Mouse (Mus musculus): ENCODE data around the gene Traf3ip1. TPM values are rescaled to one million over a fixed set of nuclear protein-coding genes. Genes with fewer than 3 reads are reported as not detected.

The Traf3ip1 gene
- polyA plus RNA-seq (2012; rRNA removed): 3.9 and 4.0 TPM in 2 replicates

GRCm38 (mm10) chr1:91494457-91495140, at the start of gene Traf3ip1:
Gene Traf3ip1, plus strand, starts transcription at chr1:91494647.

GRCm38 (mm10) chr1:91459059-91459809, 35.2 kb upstream of the Traf3ip1 start, which contains the start of gene Per2:
Gene Per2, minus strand, starts transcription at chr1:91459324.

DNA sequence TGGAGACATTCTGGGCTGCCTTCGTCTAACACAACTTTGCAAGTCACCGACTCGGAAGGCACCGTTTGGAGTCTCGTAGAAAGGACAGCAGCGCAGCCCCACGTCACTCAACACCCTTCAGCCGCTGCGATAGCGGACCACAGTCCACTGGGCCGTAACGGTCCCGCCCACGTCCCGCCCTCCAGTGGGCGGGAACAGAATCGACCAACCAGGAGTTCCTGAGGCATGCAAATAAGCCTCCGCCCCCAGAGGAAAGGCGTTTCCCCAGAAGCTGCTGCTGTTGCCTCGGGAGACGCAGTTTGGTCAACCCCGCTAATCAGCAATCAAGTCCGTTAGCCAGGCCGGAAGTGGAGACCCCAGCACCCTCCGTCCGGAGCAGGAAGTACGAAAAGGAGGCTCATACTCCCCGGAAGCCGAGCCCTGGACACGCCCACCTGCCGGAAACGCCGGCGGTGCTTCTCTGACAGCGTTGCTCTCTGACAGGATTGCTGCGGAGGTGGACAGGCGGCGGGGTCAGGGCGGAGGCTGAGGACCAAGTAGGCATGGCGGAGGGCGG, 45.9 kb downstream of the Traf3ip1 start, which contains the start of gene Asb1:
Gene Asb1, plus strand, starts transcription at position 274 of the 556 bp plus-strand sequence.

Other genes starting within 250 kb of the Traf3ip1 start
- gene Ube2f, start 244.3 kb upstream of the Traf3ip1 start, polyA plus RNA-seq (2012; rRNA removed): 37.2 and 42.0 TPM in 2 replicates
- 18.1 and 20.6 TPM in 2 replicates for gene Scly, start 196.3 kb upstream of the Traf3ip1 start, polyA plus RNA-seq (2012; rRNA removed)
- gene Espnl, start 172.6 kb upstream of the Traf3ip1 start, polyA plus RNA-seq (2012; rRNA removed): 0.01 and 0.03 TPM in 2 replicates
- gene Klhl30, start 143.6 kb upstream of the Traf3ip1 start, polyA plus RNA-seq (2012; rRNA removed): 0.10 TPM in 1 of 2 replicates, not detected in the other
- 2.4 and 3.1 TPM in 2 replicates for gene Erfe, start 128.2 kb upstream of the Traf3ip1 start, polyA plus RNA-seq (2012; rRNA removed)
- gene Ilkap, start 95.8 kb upstream of the Traf3ip1 start, polyA plus RNA-seq (2012; rRNA removed): 51.0 and 52.4 TPM in 2 replicates
- 9.7 and 11.4 TPM in 2 replicates for gene Hes6, start 80.6 kb upstream of the Traf3ip1 start, polyA plus RNA-seq (2012; rRNA removed)
- 2.8 and 3.5 TPM in 2 replicates for gene Per2, start 35.3 kb upstream of the Traf3ip1 start, polyA plus RNA-seq (2012; rRNA removed)
- 9.2 and 11.6 TPM in 2 replicates for gene Asb1, start 45.9 kb downstream of the Traf3ip1 start, polyA plus RNA-seq (2012; rRNA removed)

Data from liver, embryonic 14 days (tissue).